Mouse (Mus musculus) megakaryocyte, embryonic 14.5 days (primary cell): ENCODE measurements around the gene 2410015M20Rik.

Source experiments
- FLI1 ChIP-seq: IDR thresholded peaks from 2 replicates; pipeline ENCODE4 v1.6.1; 2012; ENCODE audit warnings: low read length, inconsistent platforms, mixed read lengths
- GATA1 ChIP-seq: IDR thresholded peaks from 3 replicates; pipeline ENCODE4 v1.6.1; 2012; ENCODE audit warnings: mixed read lengths, low read length, inconsistent platforms, borderline replicate concordance

DNA sequence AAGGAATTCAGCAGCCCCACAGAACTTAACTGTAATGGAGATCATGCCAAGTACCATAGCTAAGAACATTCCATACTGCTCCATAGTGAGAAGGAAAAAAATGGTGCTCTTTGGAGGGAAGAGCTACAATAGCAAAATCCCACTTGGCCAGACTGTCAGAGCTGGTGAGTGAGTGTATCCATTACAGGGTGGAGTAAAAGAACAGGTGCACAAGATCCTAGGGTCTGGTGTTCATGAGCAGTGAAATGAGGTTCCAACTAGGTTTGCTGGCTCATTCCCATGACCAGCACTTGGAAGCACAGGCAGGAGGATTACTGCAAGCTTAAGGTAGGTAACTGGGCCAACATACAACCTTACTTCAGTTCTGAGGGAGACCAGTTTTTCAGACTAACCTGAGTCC lies 17.0 kb downstream of the 2410015M20Rik start:
- no peak for TF ChIP-seq GATA1
- TF ChIP-seq FLI1, result no peak
